Mouse (Mus musculus): ENCODE results near the gene Sf3b3. TPM values are rescaled to one million over a fixed set of nuclear protein-coding genes. Genes with fewer than 3 reads are reported as not detected.
"Not testable (repeated sequence)": the region's sequence is repeated elsewhere in the genome, so short reads cannot be mapped to it uniquely, and the experiment has no call there.

The Sf3b3 gene
- polyA plus RNA-seq, 1 experiment: 78.5 TPM

GRCm38 (mm10) chr8:110881741-110882310 lies 35.2 kb upstream of the Sf3b3 start:
- no peak for DNase-seq
- Histone ChIP-seq H3K36me3 (ENCODE audit: control insufficient read depth, insufficient read depth, low read length) (peaks cover 55% of the 10 kb centered on the region), H3K4me3 (ENCODE audit: control insufficient read depth, insufficient read depth, low read length) (no peak overlapping the region), H3K4me1 (replicated peaks; ENCODE audit: control insufficient read depth, insufficient read depth, low read length) (no peaks in the 10 kb centered on the region), H3K27me3 (ENCODE audit: control insufficient read depth, insufficient read depth, low read length) (no peaks in the 10 kb centered on the region), H3K27ac (ENCODE audit: control insufficient read depth, insufficient read depth, low read length) (no peak overlapping the region)
- TF ChIP-seq POLR2A (IDR thresholded peaks at IDR 0.05; ENCODE audit: control insufficient read depth, extremely low read depth, insufficient read depth, low read length, poor library complexity): no peak
- TF ChIP-seq CTCF (IDR thresholded peaks at IDR 0.05; ENCODE audit: borderline replicate concordance, control insufficient read depth, extremely low read depth, insufficient read depth, low read length, poor library complexity): no peak
- WGBS: 97% methylated on average over 10 of the region's 10 CpGs

- DNase-seq: no peak
- no peak for TF ChIP-seq CTCF (IDR thresholded peaks at IDR 0.05; ENCODE audit: borderline replicate concordance, control insufficient read depth, extremely low read depth, insufficient read depth, low read length, poor library complexity)
- no peak for TF ChIP-seq POLR2A (IDR thresholded peaks at IDR 0.05; ENCODE audit: control insufficient read depth, extremely low read depth, insufficient read depth, low read length, poor library complexity)
- Histone ChIP-seq H3K36me3 (ENCODE audit: control insufficient read depth, insufficient read depth, low read length) (peaks cover 70% of the 10 kb centered on the region), H3K27ac (ENCODE audit: control insufficient read depth, insufficient read depth, low read length) (no peak overlapping the region), H3K27me3 (ENCODE audit: control insufficient read depth, insufficient read depth, low read length) (no peaks in the 10 kb centered on the region), H3K4me1 (replicated peaks; ENCODE audit: control insufficient read depth, insufficient read depth, low read length) (no peaks in the 10 kb centered on the region), H3K4me3 (ENCODE audit: control insufficient read depth, insufficient read depth, low read length) (no peak overlapping the region)
- WGBS: 57% methylated on average over 4 of the region's 4 CpGs
These were observed 31.3 kb upstream of the Sf3b3 start for GRCm38 (mm10) chr8:110877862-110878261.

DNA sequence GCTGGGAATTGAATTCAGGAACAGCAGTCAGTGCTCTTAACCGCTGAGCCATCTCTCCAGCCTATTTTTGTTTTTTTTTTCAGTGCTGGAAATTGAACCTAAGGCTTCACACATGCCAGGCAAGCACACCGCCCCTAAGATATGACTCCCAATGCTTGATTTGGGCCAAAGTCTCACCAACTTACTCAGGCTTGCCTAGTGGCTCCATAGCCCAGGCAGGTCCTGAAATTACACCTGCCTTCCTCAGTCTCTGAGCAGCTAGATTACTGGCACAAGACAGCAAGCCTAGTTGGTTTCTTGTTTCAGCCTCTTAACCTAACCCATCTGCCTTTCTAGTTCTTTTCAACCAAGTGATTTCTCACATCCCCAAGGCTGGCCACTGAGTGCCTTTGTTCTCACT lies 23.9 kb upstream of the Sf3b3 start:
- Histone ChIP-seq H3K27ac (ENCODE audit: control insufficient read depth, insufficient read depth, low read length) (no peak overlapping the region), H3K4me3 (ENCODE audit: control insufficient read depth, insufficient read depth, low read length) (no peak overlapping the region), H3K36me3 (ENCODE audit: control insufficient read depth, insufficient read depth, low read length) (peaks cover 60% of the 10 kb centered on the region), H3K4me1 (replicated peaks; ENCODE audit: control insufficient read depth, insufficient read depth, low read length) (no peaks in the 10 kb centered on the region), H3K27me3 (ENCODE audit: control insufficient read depth, insufficient read depth, low read length) (no peaks in the 10 kb centered on the region)
- 98% methylated on average over 2 of the region's 2 CpGs for WGBS
- TF ChIP-seq CTCF (IDR thresholded peaks at IDR 0.05; ENCODE audit: borderline replicate concordance, control insufficient read depth, extremely low read depth, insufficient read depth, low read length, poor library complexity) (no peak), POLR2A (IDR thresholded peaks at IDR 0.05; ENCODE audit: control insufficient read depth, extremely low read depth, insufficient read depth, low read length, poor library complexity) (no peak)
- no peak for DNase-seq

- H3K27ac ChIP-seq (ENCODE audit: control insufficient read depth, insufficient read depth, low read length); DNase-seq; H3K4me1 ChIP-seq (replicated peaks; ENCODE audit: control insufficient read depth, insufficient read depth, low read length); H3K4me3 ChIP-seq (ENCODE audit: control insufficient read depth, insufficient read depth, low read length); H3K27me3 ChIP-seq (ENCODE audit: control insufficient read depth, insufficient read depth, low read length): not testable (repeated sequence)
- peaks cover 77% of the 10 kb centered on the region for H3K36me3 ChIP-seq (ENCODE audit: control insufficient read depth, insufficient read depth, low read length)
- WGBS: 97% methylated on average over 7 of the region's 7 CpGs
These were observed 14.9 kb upstream of the Sf3b3 start for GRCm38 (mm10) chr8:110861347-110862025.

- TF ChIP-seq CTCF (IDR thresholded peaks at IDR 0.05; ENCODE audit: borderline replicate concordance, control insufficient read depth, extremely low read depth, insufficient read depth, low read length, poor library complexity) (no peak), POLR2A (IDR thresholded peaks at IDR 0.05; ENCODE audit: control insufficient read depth, extremely low read depth, insufficient read depth, low read length, poor library complexity) (no peak)
- no peak for DNase-seq
- H3K36me3 ChIP-seq (ENCODE audit: control insufficient read depth, insufficient read depth, low read length): peaks cover 77% of the 10 kb centered on the region
- H3K4me3 ChIP-seq (ENCODE audit: control insufficient read depth, insufficient read depth, low read length): no peak overlapping the region
- WGBS: 43% methylated on average over 7 of the region's 7 CpGs
- H3K27ac ChIP-seq (ENCODE audit: control insufficient read depth, insufficient read depth, low read length): no peak overlapping the region
- H3K27me3 ChIP-seq (ENCODE audit: control insufficient read depth, insufficient read depth, low read length): no peaks in the 10 kb centered on the region
- H3K4me1 ChIP-seq (replicated peaks; ENCODE audit: control insufficient read depth, insufficient read depth, low read length): no peaks in the 10 kb centered on the region
These were observed 13.3 kb upstream of the Sf3b3 start for GRCm38 (mm10) chr8:110859651-110860501.

GRCm38 (mm10) chr8:110856760-110857461 lies 10.3 kb upstream of the Sf3b3 start:
- DNase-seq: no peak
- Histone ChIP-seq H3K36me3 (ENCODE audit: control insufficient read depth, insufficient read depth, low read length) (peaks cover 78% of the 10 kb centered on the region), H3K27me3 (ENCODE audit: control insufficient read depth, insufficient read depth, low read length) (no peaks in the 10 kb centered on the region), H3K4me1 (replicated peaks; ENCODE audit: control insufficient read depth, insufficient read depth, low read length) (no peaks in the 10 kb centered on the region), H3K4me3 (ENCODE audit: control insufficient read depth, insufficient read depth, low read length) (no peak overlapping the region), H3K27ac (ENCODE audit: control insufficient read depth, insufficient read depth, low read length) (no peak overlapping the region)
- no peak for TF ChIP-seq CTCF (IDR thresholded peaks at IDR 0.05; ENCODE audit: borderline replicate concordance, control insufficient read depth, extremely low read depth, insufficient read depth, low read length, poor library complexity)
- TF ChIP-seq POLR2A (IDR thresholded peaks at IDR 0.05; ENCODE audit: control insufficient read depth, extremely low read depth, insufficient read depth, low read length, poor library complexity): no peak
- 87% methylated on average over 5 of the region's 5 CpGs for WGBS

DNA sequence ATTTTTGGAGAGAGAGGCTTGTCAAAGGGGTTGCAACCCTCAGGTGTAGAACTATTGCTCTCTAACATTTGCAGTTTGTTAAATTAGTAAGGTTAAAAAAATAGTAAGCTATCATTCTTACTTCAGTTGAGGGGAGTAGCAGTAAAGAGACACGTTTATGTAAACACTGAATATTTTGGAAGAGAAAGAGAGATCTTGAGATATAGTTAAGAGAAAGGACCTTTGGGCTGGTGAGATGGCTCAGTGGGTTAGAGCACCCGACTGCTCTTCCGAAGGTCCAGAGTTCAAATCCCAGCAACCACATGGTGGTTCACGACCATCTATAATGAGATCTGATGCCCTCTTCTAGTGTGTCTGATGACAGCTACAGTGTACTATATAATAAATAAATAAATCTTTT lies 9.5 kb upstream of the Sf3b3 start:
- H3K36me3 ChIP-seq (ENCODE audit: control insufficient read depth, insufficient read depth, low read length): peaks cover 84% of the 10 kb centered on the region
- H3K4me3 ChIP-seq (ENCODE audit: control insufficient read depth, insufficient read depth, low read length); DNase-seq: not testable (repeated sequence)

More for the DNA sequence above, 9.5 kb upstream of the Sf3b3 start:
- not testable (repeated sequence) for H3K27ac ChIP-seq (ENCODE audit: control insufficient read depth, insufficient read depth, low read length); H3K4me1 ChIP-seq (replicated peaks; ENCODE audit: control insufficient read depth, insufficient read depth, low read length); H3K27me3 ChIP-seq (ENCODE audit: control insufficient read depth, insufficient read depth, low read length)
- 97% methylated on average over 4 of the region's 4 CpGs for WGBS
